Mouse (Mus musculus) midbrain, embryonic 15.5 days (tissue): ENCODE data around the gene Unc80. TPM values are rescaled to one million over a fixed set of nuclear protein-coding genes. Genes with fewer than 3 reads are reported as not detected.

Experiments used
- ATAC-seq: fragments of 200-750 bp; cut with Nextera tagmentation; replicated peaks from 2 replicates; pipeline ENCODE4 v1.8.0; 2017; ENCODE audit warnings: moderate TSS enrichment
- H3K27ac ChIP-seq: fragments of 300-500 bp; sonication (generic); 2 replicates; pipeline ENCODE4 v1.5.1; 2015; ENCODE audit warnings: mild to moderate bottlenecking, inconsistent platforms
- H3K27me3 ChIP-seq: fragments of 300-500 bp; sonication (generic); replicated peaks from 2 replicates; pipeline ENCODE4 v1.6.1; 2015; ENCODE audit warnings: inconsistent platforms
- H3K36me3 ChIP-seq: fragments of 300-500 bp; sonication (generic); replicated peaks from 2 replicates; pipeline ENCODE4 v1.6.1; 2015; ENCODE audit warnings: inconsistent platforms
- H3K4me1 ChIP-seq: fragments of 300-500 bp; sonication (generic); 2 replicates; pipeline ENCODE4 v1.6.1; 2015; ENCODE audit warnings: inconsistent platforms
- H3K4me2 ChIP-seq: fragments of 300-500 bp; sonication (generic); 2 replicates; pipeline ENCODE4 v1.6.1; 2015; ENCODE audit warnings: inconsistent platforms, mild to moderate bottlenecking, moderate library complexity
- H3K4me3 ChIP-seq: fragments of 300-500 bp; sonication (generic); 2 replicates; pipeline ENCODE4 v1.5.1; 2015; ENCODE audit warnings: mild to moderate bottlenecking, inconsistent platforms
- H3K9ac ChIP-seq: fragments of 300-500 bp; sonication (generic); 2 replicates; pipeline ENCODE4 v1.6.1; 2015; ENCODE audit warnings: mild to moderate bottlenecking, inconsistent platforms
- H3K9me3 ChIP-seq: fragments of 300-500 bp; sonication (generic); 2 replicates; pipeline ENCODE4 v1.6.1; 2016; ENCODE audit warnings: inconsistent platforms
- WGBS: fragments of 180-500 bp; shearing (Covaris S2); methylation state at CpG from one replicate; pipeline ENCODE4 v1.1.7; 2015; ENCODE audit warnings: mixed read lengths; 5-methylcytosine and 5-hydroxymethylcytosine counted together
- polyA plus RNA-seq: library from polyadenylated mRNA; unstranded; fragments of >200 nt; fragmentation: Nextera tagmentation; extraction: Ambion mirVana; gene quantifications from 2 replicates; pipeline ENCODE4 v1.2.1, GENCODE M21; 2015

The Unc80 gene
- polyA plus RNA-seq, 1 experiment from 2014 or later = 6.4 TPM

- Histone ChIP-seq H3K4me2 (no peak overlapping the region), H3K4me3 (no peak overlapping the region), H3K4me1 (peaks cover 3% of the 10 kb centered on the region; the same call in 1 of the 2 replicates), H3K27ac (no peak overlapping the region), H3K9ac (no peak overlapping the region), H3K9me3 (no peaks in the 10 kb centered on the region), H3K27me3 (no peaks in the 10 kb centered on the region), H3K36me3 (no peaks in the 10 kb centered on the region)
- no peak for ATAC-seq
- WGBS = 85% methylated on average over 6 of the region's 6 CpGs
These were observed 181.4 kb downstream of the Unc80 start for GRCm38 (mm10) chr1:66649568-66649967.

- no peak overlapping the region for H3K9ac ChIP-seq
- H3K4me2 ChIP-seq = no peak overlapping the region
- no peak for ATAC-seq
- no peak overlapping the region for H3K4me3 ChIP-seq
- WGBS = 48% methylated on average over 1 of the region's 1 CpGs
- H3K9me3 ChIP-seq = no peaks in the 10 kb centered on the region
- no peaks in the 10 kb centered on the region for H3K36me3 ChIP-seq
- H3K27ac ChIP-seq = no peak overlapping the region
- peaks cover 4% of the 10 kb centered on the region for H3K4me1 ChIP-seq
- no peaks in the 10 kb centered on the region for H3K27me3 ChIP-seq
These were observed 181.8 kb downstream of the Unc80 start for GRCm38 (mm10) chr1:66650006-66650405.

- 26% methylated on average over 4 of the region's 4 CpGs for WGBS
- H3K9ac ChIP-seq = no peak overlapping the region
- H3K27me3 ChIP-seq = no peaks in the 10 kb centered on the region
- no peak overlapping the region for H3K4me3 ChIP-seq
- peak overlapping the region; percentile 50; the same call in 1 of the 2 replicates for H3K27ac ChIP-seq
- no peak overlapping the region for H3K4me2 ChIP-seq
- ATAC-seq = peak; percentile 99
- H3K4me1 ChIP-seq = peaks cover 9% of the 10 kb centered on the region
- H3K36me3 ChIP-seq = 0 out of 2 replicates have a peak, but pooled peaks cover 3% of the 10 kb centered on the region
- H3K9me3 ChIP-seq = no peaks in the 10 kb centered on the region
These were observed 187.1 kb downstream of the Unc80 start for GRCm38 (mm10) chr1:66655119-66655746.

GRCm38 (mm10) chr1:66655747-66656119 lies 187.6 kb downstream of the Unc80 start:
- Histone ChIP-seq H3K27ac (0 out of 2 replicates have a peak overlapping the region, but pooled peaks have one; percentile 50), H3K9ac (no peak overlapping the region), H3K4me3 (no peak overlapping the region), H3K4me2 (no peak overlapping the region), H3K9me3 (no peaks in the 10 kb centered on the region), H3K4me1 (peaks cover 9% of the 10 kb centered on the region), H3K36me3 (0 out of 2 replicates have a peak, but pooled peaks cover 3% of the 10 kb centered on the region), H3K27me3 (no peaks in the 10 kb centered on the region)
- peak; percentile 86 for ATAC-seq

- Histone ChIP-seq H3K4me3 (no peak overlapping the region), H3K27ac (no peak overlapping the region), H3K27me3 (no peaks in the 10 kb centered on the region), H3K36me3 (no peaks in the 10 kb centered on the region), H3K9me3 (no peaks in the 10 kb centered on the region), H3K4me1 (no peaks in the 10 kb centered on the region), H3K9ac (no peak overlapping the region), H3K4me2 (no peak overlapping the region)
- WGBS = 71% methylated on average over 7 of the region's 7 CpGs
- ATAC-seq = no peak
These were observed 203.3 kb downstream of the Unc80 start for GRCm38 (mm10) chr1:66671475-66671874.

GRCm38 (mm10) chr1:66672812-66673211 lies 204.6 kb downstream of the Unc80 start:
- Histone ChIP-seq H3K9me3 (no peaks in the 10 kb centered on the region), H3K27me3 (no peaks in the 10 kb centered on the region), H3K4me1 (no peaks in the 10 kb centered on the region), H3K9ac (no peak overlapping the region), H3K4me2 (no peak overlapping the region), H3K4me3 (no peak overlapping the region), H3K27ac (no peak overlapping the region), H3K36me3 (no peaks in the 10 kb centered on the region)
- no peak for ATAC-seq
- 84% methylated on average over 7 of the region's 7 CpGs for WGBS

GRCm38 (mm10) chr1:66677928-66678327 lies 209.8 kb downstream of the Unc80 start:
- Histone ChIP-seq H3K9ac (no peak overlapping the region), H3K4me3 (no peak overlapping the region), H3K27ac (no peak overlapping the region), H3K27me3 (no peaks in the 10 kb centered on the region), H3K36me3 (no peaks in the 10 kb centered on the region), H3K4me2 (no peak overlapping the region), H3K9me3 (no peaks in the 10 kb centered on the region), H3K4me1 (no peaks in the 10 kb centered on the region)
- ATAC-seq = no peak
- 66% methylated on average over 14 of the region's 14 CpGs for WGBS

GRCm38 (mm10) chr1:66678662-66679061 lies 210.5 kb downstream of the Unc80 start:
- no peak for ATAC-seq
- no peak overlapping the region for H3K4me2 ChIP-seq
- H3K4me3 ChIP-seq = no peak overlapping the region
- 31% methylated on average over 2 of the region's 2 CpGs for WGBS
- H3K9ac ChIP-seq = no peak overlapping the region
- H3K36me3 ChIP-seq = no peaks in the 10 kb centered on the region
- no peaks in the 10 kb centered on the region for H3K4me1 ChIP-seq
- no peaks in the 10 kb centered on the region for H3K27me3 ChIP-seq
- H3K9me3 ChIP-seq = no peaks in the 10 kb centered on the region
- H3K27ac ChIP-seq = no peak overlapping the region

- ATAC-seq = no peak
- H3K27me3 ChIP-seq = no peaks in the 10 kb centered on the region
These were observed 214.8 kb downstream of the Unc80 start for GRCm38 (mm10) chr1:66682974-66683373.

GRCm38 (mm10) chr1:66691772-66692171 lies 223.6 kb downstream of the Unc80 start:
- no peak for ATAC-seq
- H3K9me3 ChIP-seq = no peaks in the 10 kb centered on the region
- 50% methylated on average over 3 of the region's 3 CpGs for whole genome bisulfite sequencing
- no peak overlapping the region for H3K9ac ChIP-seq
- H3K4me1 ChIP-seq = no peaks in the 10 kb centered on the region
- no peak overlapping the region for H3K4me2 ChIP-seq
- H3K36me3 ChIP-seq = no peaks in the 10 kb centered on the region
- no peak overlapping the region for H3K27ac ChIP-seq
- H3K4me3 ChIP-seq = no peak overlapping the region
- H3K27me3 ChIP-seq = no peaks in the 10 kb centered on the region

More at GRCm38 (mm10) chr1:66682974-66683373, 214.8 kb downstream of the Unc80 start:
- no peak overlapping the region for H3K9ac ChIP-seq
- WGBS = 91% methylated on average over 5 of the region's 5 CpGs
- no peak overlapping the region for H3K4me3 ChIP-seq
- H3K36me3 ChIP-seq = no peaks in the 10 kb centered on the region
- H3K27ac ChIP-seq = no peak overlapping the region
- no peaks in the 10 kb centered on the region for H3K4me1 ChIP-seq
- no peaks in the 10 kb centered on the region for H3K9me3 ChIP-seq
- H3K4me2 ChIP-seq = no peak overlapping the region

- 67% methylated on average over 1 of the region's 1 CpGs for WGBS
- H3K27ac ChIP-seq = no peak overlapping the region
- no peak overlapping the region for H3K4me3 ChIP-seq
- H3K4me2 ChIP-seq = no peak overlapping the region
- no peak overlapping the region for H3K9ac ChIP-seq
- no peak for ATAC-seq
- no peaks in the 10 kb centered on the region for H3K36me3 ChIP-seq
- H3K4me1 ChIP-seq = no peaks in the 10 kb centered on the region
- H3K27me3 ChIP-seq = no peaks in the 10 kb centered on the region
- H3K9me3 ChIP-seq = no peaks in the 10 kb centered on the region
These were observed 224.1 kb downstream of the Unc80 start for GRCm38 (mm10) chr1:66692308-66692707.

GRCm38 (mm10) chr1:66692780-66693392 lies 224.7 kb downstream of the Unc80 start:
- H3K9me3 ChIP-seq = no peaks in the 10 kb centered on the region
- H3K4me1 ChIP-seq = no peaks in the 10 kb centered on the region
- peak; percentile 45; the same call in 1 of the 2 replicates for ATAC-seq
- no peak overlapping the region for H3K9ac ChIP-seq
- WGBS = 67% methylated on average over 8 of the region's 8 CpGs
- H3K27ac ChIP-seq = no peak overlapping the region
- H3K4me2 ChIP-seq = no peak overlapping the region
- H3K36me3 ChIP-seq = no peaks in the 10 kb centered on the region
- H3K4me3 ChIP-seq = no peak overlapping the region
- H3K27me3 ChIP-seq = no peaks in the 10 kb centered on the region

GRCm38 (mm10) chr1:66694266-66694665 lies 226.1 kb downstream of the Unc80 start:
- 82% methylated on average over 5 of the region's 5 CpGs for WGBS
- no peaks in the 10 kb centered on the region for H3K27me3 ChIP-seq
- no peaks in the 10 kb centered on the region for H3K36me3 ChIP-seq
- ATAC-seq = no peak
- H3K27ac ChIP-seq = no peak overlapping the region
- no peak overlapping the region for H3K4me2 ChIP-seq
- no peaks in the 10 kb centered on the region for H3K9me3 ChIP-seq
- no peak overlapping the region for H3K9ac ChIP-seq
- no peaks in the 10 kb centered on the region for H3K4me1 ChIP-seq
- no peak overlapping the region for H3K4me3 ChIP-seq
